23 mouse cellular contexts compared by ENCODE assay signal in genomic region chr3:146123464-146123825, GRCm38 (mm10). TPM values are rescaled to one million over a fixed set of nuclear protein-coding genes. Genes with fewer than 3 reads are reported as not detected.
A peak's percentile ranks its signal among the peaks of the same experiment; 100 is the strongest.
DNase-seq lines count a peak whose midpoint lies in the region; ATAC-seq and TF ChIP-seq lines count a peak whose summit lies in the region.
"Had no signal": no experiment of that assay in that cellular context is flagged by ENCODE, and none has a peak within 500 bp of the region (broad histone marks: within the 10 kb centered on the region; RNA-seq: fewer than 3 reads in every experiment).

No protein-coding gene starts in this region.

- peaks cover 13% of the 10 kb centered on the region for H3K4me1 ChIP-seq in hindbrain, embryonic 13.5 days (replicated peaks)
- H3K4me1 ChIP-seq in hindbrain, embryonic 12.5 days = peaks cover 9% of the 10 kb centered on the region; the same call in 1 of the 2 replicates
- H3K4me1 ChIP-seq in midbrain, embryonic 15.5 days = peaks cover 14% of the 10 kb centered on the region; the same call in 1 of the 2 replicates
- peaks cover 13% of the 10 kb centered on the region for H3K4me1 ChIP-seq in midbrain, embryonic 10.5 days
- H3K4me1 ChIP-seq in midbrain, postnatal 0 days (ENCODE audit: insufficient read depth, low read length) = no peaks in the 10 kb centered on the region; the same call in 1 of the 2 replicates

- H3K9ac ChIP-seq in hindbrain, embryonic 13.5 days = no peak overlapping the region
- no peak overlapping the region for H3K9ac ChIP-seq in hindbrain, embryonic 12.5 days
- H3K9ac ChIP-seq in midbrain, embryonic 15.5 days = no peak overlapping the region
- H3K9ac ChIP-seq in midbrain, postnatal 0 days (replicated peaks; ENCODE audit: low read length, poor library complexity, severe bottlenecking) = no peak overlapping the region
- H3K9ac ChIP-seq: limb, embryonic 15.5 days; neural tube, embryonic 15.5 days had no signal

- H3K27ac ChIP-seq in hindbrain, embryonic 13.5 days = no peak overlapping the region
- no peak overlapping the region for H3K27ac ChIP-seq in hindbrain, embryonic 12.5 days
- H3K27ac ChIP-seq in midbrain, embryonic 15.5 days = no peak overlapping the region
- no peak overlapping the region for H3K27ac ChIP-seq in midbrain, embryonic 10.5 days (replicated peaks)
- H3K27ac ChIP-seq in midbrain, postnatal 0 days (ENCODE audit: low read depth, low read length) = no peak overlapping the region
- H3K27ac ChIP-seq: heart, embryonic 10.5 days; limb, embryonic 15.5 days; neural tube, embryonic 15.5 days had no signal

- no peak for ATAC-seq in CD4-positive, CD25-positive, alpha-beta regulatory T cell, adult 4 months
- ATAC-seq in hindbrain, embryonic 13.5 days (ENCODE audit: low FRiP score) = peak; percentile 46; the same call in 1 of the 2 replicates
- no peak; the same call in 1 of the 2 replicates for ATAC-seq in hindbrain, embryonic 12.5 days (ENCODE audit: low FRiP score)
- ATAC-seq in midbrain, embryonic 15.5 days (replicated peaks) = peak; percentile 70
- ATAC-seq in midbrain, postnatal 0 days (ENCODE audit: low FRiP score) = no peak
- no peak for ATAC-seq in megakaryocyte, adult 5-6 weeks (ENCODE audit: poor library complexity, severe bottlenecking)

- WGBS in hindbrain, embryonic 13.5 days = 65% methylated on average over 9 of the region's 9 CpGs
- 83% methylated on average over 9 of the region's 9 CpGs for WGBS in hindbrain, embryonic 12.5 days
- 41% methylated on average over 9 of the region's 9 CpGs for WGBS in midbrain, embryonic 15.5 days
- WGBS in midbrain, embryonic 10.5 days = 88% methylated on average over 9 of the region's 9 CpGs
- 53% methylated on average over 9 of the region's 9 CpGs for WGBS in midbrain, postnatal 0 days

- H3K4me3 ChIP-seq in hindbrain, embryonic 13.5 days = no peak overlapping the region
- H3K4me3 ChIP-seq in hindbrain, embryonic 12.5 days = no peak overlapping the region
- H3K4me3 ChIP-seq in midbrain, embryonic 15.5 days = no peak overlapping the region
- H3K4me3 ChIP-seq in midbrain, embryonic 10.5 days = no peak overlapping the region
- no peak overlapping the region for H3K4me3 ChIP-seq in midbrain, postnatal 0 days (ENCODE audit: low read depth, low read length)
- H3K4me3 ChIP-seq: heart, embryonic 10.5 days; limb, embryonic 15.5 days; neural tube, embryonic 15.5 days had no signal

- H3K36me3 ChIP-seq in hindbrain, embryonic 13.5 days = no peaks in the 10 kb centered on the region
- H3K36me3 ChIP-seq in hindbrain, embryonic 12.5 days = no peaks in the 10 kb centered on the region
- H3K36me3 ChIP-seq in midbrain, embryonic 15.5 days (replicated peaks) = no peaks in the 10 kb centered on the region
- H3K36me3 ChIP-seq in midbrain, embryonic 10.5 days = no peaks in the 10 kb centered on the region
- no peaks in the 10 kb centered on the region for H3K36me3 ChIP-seq in midbrain, postnatal 0 days (ENCODE audit: insufficient read depth, low read length)
- H3K36me3 ChIP-seq: heart, embryonic 10.5 days; limb, embryonic 15.5 days; neural tube, embryonic 15.5 days had no signal

- DNase-seq in CD4-positive, CD25-positive, alpha-beta regulatory T cell, adult 2 months (ENCODE audit: low read depth, low spot score) = peak; percentile 37
- no peak for DNase-seq in midbrain, embryonic 10.5 days (ENCODE audit: low spot score)
- peak; percentile 44 for DNase-seq in midbrain, postnatal 0 days (ENCODE audit: low spot score)
- DNase-seq: adrenal gland, postnatal 14 days; cerebellum, adult 8-10 months; gastrocnemius, postnatal 25 days; heart, postnatal 10 days; kidney, postnatal 4 days; right cerebral cortex, postnatal 4 days; thymus, adult 18-20 months had no signal

- H3K4me2 ChIP-seq in hindbrain, embryonic 13.5 days = no peak overlapping the region
- no peak overlapping the region for H3K4me2 ChIP-seq in hindbrain, embryonic 12.5 days (replicated peaks)
- no peak overlapping the region for H3K4me2 ChIP-seq in midbrain, embryonic 15.5 days
- H3K4me2 ChIP-seq in midbrain, postnatal 0 days (ENCODE audit: low read depth, low read length, poor library complexity, severe bottlenecking) = no peak overlapping the region
- H3K4me2 ChIP-seq: limb, embryonic 15.5 days; neural tube, embryonic 15.5 days had no signal

- H3K9me3 ChIP-seq in hindbrain, embryonic 13.5 days = no peaks in the 10 kb centered on the region
- no peaks in the 10 kb centered on the region for H3K9me3 ChIP-seq in hindbrain, embryonic 12.5 days (replicated peaks)
- no peaks in the 10 kb centered on the region for H3K9me3 ChIP-seq in midbrain, embryonic 15.5 days
- no peaks in the 10 kb centered on the region for H3K9me3 ChIP-seq in midbrain, embryonic 10.5 days (replicated peaks)
- no peaks in the 10 kb centered on the region for H3K9me3 ChIP-seq in midbrain, postnatal 0 days (ENCODE audit: low read length)
- H3K9me3 ChIP-seq: heart, embryonic 10.5 days; limb, embryonic 15.5 days; neural tube, embryonic 15.5 days had no signal

- TF ChIP-seq CTCF in midbrain, postnatal 0 days (IDR thresholded peaks at IDR 0.05) = no peak

- peaks cover 11% of the 10 kb centered on the region for H3K27me3 ChIP-seq in hindbrain, embryonic 13.5 days
- H3K27me3 ChIP-seq in hindbrain, embryonic 12.5 days = peaks cover 7% of the 10 kb centered on the region
- H3K27me3 ChIP-seq in midbrain, embryonic 15.5 days (replicated peaks) = 0 out of 2 replicates have a peak, but pooled peaks cover 8% of the 10 kb centered on the region
- peaks cover 21% of the 10 kb centered on the region for H3K27me3 ChIP-seq in midbrain, embryonic 10.5 days (ENCODE audit: low read depth, poor library complexity, severe bottlenecking)
- peaks cover 4% of the 10 kb centered on the region; the same call in 1 of the 2 replicates for H3K27me3 ChIP-seq in midbrain, postnatal 0 days (ENCODE audit: insufficient read depth, low read length)

RNA-seq across cellular contexts. Expression of gene Mcoln3, which starts 6.2 kb away (rescaled TPM):
- 1 to 10 TPM; 5.3 to 6.2 TPM for polyA plus RNA-seq in CD4-positive, CD25-positive, alpha-beta regulatory T cell, adult 4 months (2017; shearing (Covaris generic))
- 0.53 and 0.66 TPM in 2 replicates for polyA plus RNA-seq in hindbrain, embryonic 13.5 days (2015; fragmentation: Nextera tagmentation; extraction: Ambion mirVana)
- polyA plus RNA-seq in hindbrain, embryonic 12.5 days (2016; fragmentation: Nextera tagmentation; extraction: Ambion mirVana) = 2.3 and 4.4 TPM in 2 replicates
- 0.20 and 0.44 TPM in 2 replicates for polyA plus RNA-seq in midbrain, embryonic 15.5 days (2015; fragmentation: Nextera tagmentation; extraction: Ambion mirVana)
- 4.0 and 4.6 TPM in 2 replicates for polyA plus RNA-seq in midbrain, embryonic 10.5 days (2016; fragmentation: Nextera tagmentation; extraction: Ambion mirVana)
- total RNA-seq in midbrain, postnatal 0 days (2014; rRNA removed) = 0.09 and 0.38 TPM in 2 replicates
- polyA plus RNA-seq in midbrain, postnatal 0 days (2015; fragmentation: Nextera tagmentation; extraction: Ambion mirVana) = 0.29 and 0.38 TPM in 2 replicates
- not detected in 2 replicates for total RNA-seq in megakaryocyte, adult 5-6 weeks (2015)
- 0.07 TPM in 1 of 2 replicates, not detected in the other for total RNA-seq in megakaryocyte, adult 5-6 weeks (2017)
- total RNA-seq: adrenal gland, postnatal 14 days; gastrocnemius, postnatal 25 days; heart, postnatal 10 days; layer of hippocampus, postnatal 10 days; left cerebral cortex, postnatal 14 days had no signal
- polyA plus RNA-seq: frontal cortex, adult 2 months had no signal

RNA-seq across cellular contexts. Expression of gene Wdr63, which starts 15.5 kb away (rescaled TPM):
- polyA plus RNA-seq in CD4-positive, CD25-positive, alpha-beta regulatory T cell, adult 4 months (2017; shearing (Covaris generic)) = not detected
- 1.7 and 2.0 TPM in 2 replicates for polyA plus RNA-seq in hindbrain, embryonic 13.5 days (2015; fragmentation: Nextera tagmentation; extraction: Ambion mirVana)
- 1.8 TPM in 2 replicates for polyA plus RNA-seq in hindbrain, embryonic 12.5 days (2016; fragmentation: Nextera tagmentation; extraction: Ambion mirVana)
- 1.3 and 1.6 TPM in 2 replicates for polyA plus RNA-seq in midbrain, embryonic 15.5 days (2015; fragmentation: Nextera tagmentation; extraction: Ambion mirVana)
- 0.17 and 0.19 TPM in 2 replicates for polyA plus RNA-seq in midbrain, embryonic 10.5 days (2016; fragmentation: Nextera tagmentation; extraction: Ambion mirVana)
- total RNA-seq in midbrain, postnatal 0 days (2014; rRNA removed) = 0.80 and 1.3 TPM in 2 replicates
- 1.0 and 1.1 TPM in 2 replicates for polyA plus RNA-seq in midbrain, postnatal 0 days (2015; fragmentation: Nextera tagmentation; extraction: Ambion mirVana)
- not detected in 2 replicates for total RNA-seq in megakaryocyte, adult 5-6 weeks (2015)
- total RNA-seq in megakaryocyte, adult 5-6 weeks (2017) = not detected in 2 replicates
- total RNA-seq: gastrocnemius, postnatal 25 days; heart, postnatal 10 days had no signal
- polyA plus RNA-seq: frontal cortex, adult 2 months; kidney, embryonic 14.5 days; limb, embryonic 15.5 days; liver, embryonic 16.5 days had no signal

RNA-seq across cellular contexts. Expression of gene Mcoln2, which starts 26.2 kb away (rescaled TPM):
- polyA plus RNA-seq in CD4-positive, CD25-positive, alpha-beta regulatory T cell, adult 4 months (2017; shearing (Covaris generic)) = 1 to 10 TPM; 1.7 to 2.2 TPM
- 0.27 and 0.47 TPM in 2 replicates for polyA plus RNA-seq in hindbrain, embryonic 13.5 days (2015; fragmentation: Nextera tagmentation; extraction: Ambion mirVana)
- polyA plus RNA-seq in hindbrain, embryonic 12.5 days (2016; fragmentation: Nextera tagmentation; extraction: Ambion mirVana) = 0.35 and 1.1 TPM in 2 replicates
- 0.13 and 0.18 TPM in 2 replicates for polyA plus RNA-seq in midbrain, embryonic 15.5 days (2015; fragmentation: Nextera tagmentation; extraction: Ambion mirVana)
- 0.20 and 0.29 TPM in 2 replicates for polyA plus RNA-seq in midbrain, embryonic 10.5 days (2016; fragmentation: Nextera tagmentation; extraction: Ambion mirVana)
- total RNA-seq in midbrain, postnatal 0 days (2014; rRNA removed) = 0.16 TPM in 1 of 2 replicates, not detected in the other
- 0.09 and 0.43 TPM in 2 replicates for polyA plus RNA-seq in midbrain, postnatal 0 days (2015; fragmentation: Nextera tagmentation; extraction: Ambion mirVana)
- total RNA-seq in megakaryocyte, adult 5-6 weeks (2015) = 0.47 and 3.3 TPM in 2 replicates
- total RNA-seq in megakaryocyte, adult 5-6 weeks (2017) = 0.33 and 2.2 TPM in 2 replicates
- total RNA-seq: layer of hippocampus, postnatal 10 days; left cerebral cortex, postnatal 14 days had no signal
- polyA plus RNA-seq: frontal cortex, adult 2 months had no signal

Comparison
In these comparisons a context has a peak if more than half of its experiments do, and no peak if none do; other contexts are left out.
1. ATAC-seq: peak in hindbrain, embryonic 13.5 days (single experiment) and midbrain, embryonic 15.5 days (single experiment); none in CD4-positive, CD25-positive, alpha-beta regulatory T cell, adult 4 months (single experiment), hindbrain, embryonic 12.5 days (single experiment), midbrain, postnatal 0 days (single experiment) and megakaryocyte, adult 5-6 weeks (single experiment).